Mouse (Mus musculus) C2C12 (cell line): ENCODE measurements at regions not wholly inside any gene's neighbourhood (a gene's known extent, or its start where the extent isn't known, plus 50 kb on each side); places are given as distances from the start of the nearest gene placed in this dataset.

Experiments used
- CTCF ChIP-seq: IDR thresholded peaks from one replicate; pipeline ENCODE4 v1.5.1; 2011; ENCODE audit not compliant: control insufficient read depth, insufficient read depth, insufficient read length
- FOSL1 ChIP-seq: IDR thresholded peaks from one replicate; pipeline ENCODE4 v1.8.0; 2011; ENCODE audit warnings: mild to moderate bottlenecking, low read length; ENCODE audit not compliant: poor library complexity, insufficient read depth, severe bottlenecking
- MAX ChIP-seq: IDR thresholded peaks from one replicate; pipeline ENCODE4 v1.6.1; 2011; ENCODE audit warnings: mild to moderate bottlenecking, control low read depth
- USF1 ChIP-seq: IDR thresholded peaks from one replicate; pipeline ENCODE4 v1.6.1; 2011; ENCODE audit warnings: low read depth, mild to moderate bottlenecking, control low read depth, moderate library complexity

DNA sequence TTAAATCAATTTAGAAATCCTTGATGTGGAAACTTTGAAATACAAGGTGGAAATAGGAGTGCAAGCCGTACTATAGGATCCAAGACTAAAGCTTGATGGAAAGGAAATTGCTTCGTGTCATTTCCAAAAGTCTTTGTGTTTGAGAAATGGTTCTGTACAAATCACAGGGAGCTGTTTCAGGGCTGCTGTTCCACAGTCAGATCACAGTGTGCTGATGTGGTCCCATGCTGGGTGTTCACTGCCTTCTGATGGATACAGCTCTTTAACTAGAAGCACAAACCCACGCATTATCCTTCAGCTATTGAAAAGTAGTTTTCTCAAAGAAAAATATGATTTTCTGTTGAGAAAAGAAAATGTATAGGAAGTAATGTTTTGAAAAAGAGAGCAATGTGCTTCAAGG, 391.3 kb downstream of the Arl4a start:
- no peak for TF ChIP-seq CTCF
- TF ChIP-seq USF1: no peak
- TF ChIP-seq FOSL1: no peak
- no peak for TF ChIP-seq MAX
